Comparison of ENCODE assay signal across 26 mouse cellular contexts in the genomic region with DNA sequence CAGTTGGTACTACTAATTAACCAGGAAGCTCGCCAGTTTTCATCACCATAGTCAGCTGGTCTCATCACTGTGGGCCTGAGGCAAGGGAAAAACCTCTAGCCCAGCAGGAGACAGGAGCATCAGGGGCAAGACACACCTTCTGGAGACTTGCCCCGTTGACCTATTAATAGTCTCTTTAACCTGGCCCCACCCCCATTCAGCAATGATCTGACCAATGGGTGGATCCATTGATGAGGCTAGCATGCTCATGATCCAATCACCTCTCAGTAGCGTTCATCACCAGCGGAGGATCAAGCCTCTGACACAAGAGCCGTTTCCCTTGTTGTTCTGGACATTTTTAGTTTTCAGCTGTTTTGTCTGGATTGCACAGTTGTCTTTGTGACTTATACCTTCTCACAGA. TPM values are rescaled to one million over a fixed set of nuclear protein-coding genes. Genes with fewer than 3 reads are reported as not detected.
DNase-seq lines count a peak whose midpoint lies in the region; ATAC-seq and TF ChIP-seq lines count a peak whose summit lies in the region.
"Had no signal": no experiment of that assay in that cellular context is flagged by ENCODE, and none has a peak within 500 bp of the region (broad histone marks: within the 10 kb centered on the region; RNA-seq: fewer than 3 reads in every experiment).

No protein-coding gene starts in this region.

- no peaks in the 10 kb centered on the region for H3K27me3 ChIP-seq in limb, embryonic 14.5 days (ENCODE audit: control insufficient read depth, insufficient read depth, low read length)
- H3K27me3 ChIP-seq in limb, embryonic 10.5 days (ENCODE audit: low read depth, poor library complexity, severe bottlenecking), result no peaks in the 10 kb centered on the region
- no peaks in the 10 kb centered on the region for H3K27me3 ChIP-seq in ES-Bruce4 (ENCODE audit: control insufficient read depth, insufficient read depth, low read length, poor library complexity, severe bottlenecking)
- H3K27me3 ChIP-seq in stomach, embryonic 14.5 days (ENCODE audit: control insufficient read depth, insufficient read depth, low read length), result no peaks in the 10 kb centered on the region
- no peaks in the 10 kb centered on the region for H3K27me3 ChIP-seq in midbrain, embryonic 13.5 days
- H3K27me3 ChIP-seq: forebrain, embryonic 15.5 days; limb, embryonic 12.5 days; midbrain, embryonic 12.5 days; neural tube, embryonic 13.5 days had no signal

- in situ Hi-C loops in ES-E14 (cut with MboI; ENCODE audit: low sequenced_read_pairs in 2 of 2, unreplicated experiment in 2 of 2), result loop anchor here in 1 of 2 experiments (25.0 kb wide), 1 partner anchor 180 kb away; no protein-coding TSS in a partner anchor

- TF ChIP-seq EP300 in ES-Bruce4 (IDR thresholded peaks at IDR 0.05; ENCODE audit: insufficient read depth, low read depth, low read length), result no peak

- no peaks in the 10 kb centered on the region for H3K9me3 ChIP-seq in limb, embryonic 14.5 days (ENCODE audit: control insufficient read depth, low read length)
- H3K9me3 ChIP-seq in limb, embryonic 10.5 days (replicated peaks), result no peaks in the 10 kb centered on the region
- H3K9me3 ChIP-seq in ES-Bruce4 (replicated peaks; ENCODE audit: control insufficient read depth, insufficient read depth, low read length, poor library complexity, severe bottlenecking), result no peaks in the 10 kb centered on the region
- H3K9me3 ChIP-seq in ES-E14 (ENCODE audit: control insufficient read depth, insufficient read depth, low read depth, low read length), result no peaks in the 10 kb centered on the region
- H3K9me3 ChIP-seq in stomach, embryonic 14.5 days (ENCODE audit: control insufficient read depth, low read depth, low read length), result no peaks in the 10 kb centered on the region
- H3K9me3 ChIP-seq in midbrain, embryonic 13.5 days, result no peaks in the 10 kb centered on the region
- H3K9me3 ChIP-seq: forebrain, embryonic 15.5 days; G1E; heart, embryonic 10.5 days; hindbrain, embryonic 10.5 days; limb, embryonic 12.5 days; midbrain, embryonic 12.5 days; neural tube, embryonic 13.5 days had no signal

- no peak for TF ChIP-seq CTCF in ES-Bruce4 (IDR thresholded peaks at IDR 0.05; ENCODE audit: low read depth, low read length)

- H3K4me2 ChIP-seq in limb, embryonic 14.5 days (replicated peaks; ENCODE audit: low read depth, low read length, severe bottlenecking), result no peak overlapping the region
- H3K4me2 ChIP-seq in stomach, embryonic 14.5 days (replicated peaks; ENCODE audit: low read depth, low read length), result peak overlapping the region; percentile 26
- no peak overlapping the region for H3K4me2 ChIP-seq in midbrain, embryonic 13.5 days (replicated peaks)
- H3K4me2 ChIP-seq: forebrain, embryonic 15.5 days; midbrain, embryonic 12.5 days had no signal

- no peak overlapping the region for H3K4me3 ChIP-seq in limb, embryonic 14.5 days (replicated peaks; ENCODE audit: low read length)
- H3K4me3 ChIP-seq in limb, embryonic 10.5 days, result no peak overlapping the region
- no peak overlapping the region for H3K4me3 ChIP-seq in ES-Bruce4 (ENCODE audit: low read depth, low read length)
- 0 out of 4 replicates have a peak overlapping the region, but pooled peaks of 1 of the 2 experiments have one; percentile 8 for H3K4me3 ChIP-seq in ES-E14 (ENCODE audit: insufficient read depth in 1 of 2, low read depth in 1 of 2, low read length in 2 of 2, poor library complexity in 1 of 2, severe bottlenecking in 1 of 2)
- no peak overlapping the region for H3K4me3 ChIP-seq in stomach, embryonic 14.5 days (ENCODE audit: low read depth, low read length)
- no peak overlapping the region for H3K4me3 ChIP-seq in midbrain, embryonic 13.5 days (replicated peaks)
- H3K4me3 ChIP-seq: forebrain, embryonic 15.5 days; hindbrain, embryonic 10.5 days; limb, embryonic 12.5 days; midbrain, embryonic 12.5 days; neural tube, embryonic 13.5 days had no signal

- TF ChIP-seq POLR2A in limb, embryonic 14.5 days (IDR thresholded peaks at IDR 0.05; ENCODE audit: borderline replicate concordance, extremely low read depth, insufficient read depth, insufficient read length), result no peak
- TF ChIP-seq POLR2A in ES-Bruce4 (IDR thresholded peaks at IDR 0.05; ENCODE audit: insufficient read depth, low read length), result no peak

- H3K36me3 ChIP-seq in limb, embryonic 14.5 days (ENCODE audit: control insufficient read depth, insufficient read depth, low read length), result no peaks in the 10 kb centered on the region
- no peaks in the 10 kb centered on the region for H3K36me3 ChIP-seq in limb, embryonic 10.5 days
- H3K36me3 ChIP-seq in ES-Bruce4 (ENCODE audit: control insufficient read depth, insufficient read depth, low read length, poor library complexity, severe bottlenecking), result no peaks in the 10 kb centered on the region
- H3K36me3 ChIP-seq in ES-E14 (ENCODE audit: control insufficient read depth, insufficient read depth, low read length, poor library complexity, severe bottlenecking), result no peaks in the 10 kb centered on the region
- H3K36me3 ChIP-seq in stomach, embryonic 14.5 days (ENCODE audit: control insufficient read depth, insufficient read depth, low read length), result no peaks in the 10 kb centered on the region
- H3K36me3 ChIP-seq in midbrain, embryonic 13.5 days, result no peaks in the 10 kb centered on the region
- H3K36me3 ChIP-seq: forebrain, embryonic 15.5 days; G1E; heart, embryonic 10.5 days; hindbrain, embryonic 10.5 days; limb, embryonic 12.5 days; midbrain, embryonic 12.5 days; neural tube, embryonic 13.5 days had no signal

- DNase-seq in limb, embryonic 14.5 days (ENCODE audit: low spot score), result no peak
- DNase-seq in limb, embryonic 10.5 days (ENCODE audit: low spot score), result no peak
- peak; percentile 51 for DNase-seq in ES-E14 (ENCODE audit: low read depth, low spot score)
- no peak for DNase-seq in layer of hippocampus, adult 8-10 months (ENCODE audit: low spot score in 2 of 2)
- DNase-seq: adrenal gland, postnatal 36 days; cerebellum, adult 18-20 months; cerebellum, postnatal 25 days; gastrocnemius, postnatal 25 days; kidney, adult 9 months; kidney, postnatal 36 days; lung, adult 2 months; right cerebral cortex, adult 18-20 months; thymus, adult 2 months had no signal

- no peaks in the 10 kb centered on the region for H3K4me1 ChIP-seq in limb, embryonic 14.5 days (ENCODE audit: control insufficient read depth, insufficient read depth, low read length)
- peaks cover 6% of the 10 kb centered on the region; the same call in 1 of the 2 replicates for H3K4me1 ChIP-seq in limb, embryonic 10.5 days
- H3K4me1 ChIP-seq in ES-Bruce4 (ENCODE audit: control insufficient read depth, insufficient read depth, low read length) (no peaks in the 10 kb centered on the region), ES-E14 (ENCODE audit: control insufficient read depth in 2 of 2, insufficient read depth in 2 of 2, low read length in 2 of 2, poor library complexity in 1 of 2) (peaks cover 0 to 6% of the 10 kb centered on the region in 2 experiments; a peak in 1 of 4 replicates)
- H3K4me1 ChIP-seq in stomach, embryonic 14.5 days (ENCODE audit: control insufficient read depth, insufficient read depth, low read length), result no peaks in the 10 kb centered on the region
- H3K4me1 ChIP-seq in midbrain, embryonic 13.5 days (replicated peaks), result no peaks in the 10 kb centered on the region
- H3K4me1 ChIP-seq: midbrain, embryonic 12.5 days; neural tube, embryonic 13.5 days had no signal

- H3K9ac ChIP-seq in limb, embryonic 14.5 days (ENCODE audit: low read depth, low read length, severe bottlenecking), result no peak overlapping the region
- no peak overlapping the region for H3K9ac ChIP-seq in ES-Bruce4 (ENCODE audit: low read depth, poor library complexity, severe bottlenecking)
- H3K9ac ChIP-seq in ES-E14 (ENCODE audit: insufficient read depth, low read depth, low read length, poor library complexity, severe bottlenecking), result no peak overlapping the region
- H3K9ac ChIP-seq in stomach, embryonic 14.5 days (replicated peaks; ENCODE audit: low read depth, low read length), result no peak overlapping the region
- no peak overlapping the region for H3K9ac ChIP-seq in midbrain, embryonic 13.5 days (replicated peaks)
- H3K9ac ChIP-seq: forebrain, embryonic 15.5 days; limb, embryonic 12.5 days; midbrain, embryonic 12.5 days; neural tube, embryonic 13.5 days had no signal

- WGBS in limb, embryonic 14.5 days, result 67% methylated on average over 5 of the region's 5 CpGs
- 72% methylated on average over 5 of the region's 5 CpGs for WGBS in limb, embryonic 10.5 days
- 69% methylated on average over 5 of the region's 5 CpGs for WGBS in stomach, embryonic 14.5 days
- WGBS in midbrain, embryonic 13.5 days, result 77% methylated on average over 5 of the region's 5 CpGs

- peak; percentile 12; the same call in 1 of the 2 replicates for ATAC-seq in limb, embryonic 14.5 days (ENCODE audit: low FRiP score, low read depth)
- ATAC-seq in stomach, embryonic 14.5 days (ENCODE audit: insufficient number of reproducible peaks, insufficient read depth, low FRiP score, low read depth), result no peak
- no peak for ATAC-seq in midbrain, embryonic 13.5 days
- ATAC-seq: forebrain, embryonic 15.5 days had no signal

- H3K27ac ChIP-seq in limb, embryonic 14.5 days (replicated peaks; ENCODE audit: low read depth, low read length), result no peak overlapping the region
- H3K27ac ChIP-seq in limb, embryonic 10.5 days, result no peak overlapping the region
- H3K27ac ChIP-seq in ES-Bruce4 (ENCODE audit: insufficient read depth, low read length) (peak overlapping the region; percentile 26; the same call in 1 of the 2 replicates), ES-E14 (ENCODE audit: insufficient read depth, low read depth, low read length, poor library complexity, severe bottlenecking) (no peak overlapping the region)
- H3K27ac ChIP-seq in stomach, embryonic 14.5 days (ENCODE audit: low read length), result peak overlapping the region; percentile 66; the same call in 1 of the 2 replicates
- H3K27ac ChIP-seq in midbrain, embryonic 13.5 days, result no peak overlapping the region
- H3K27ac ChIP-seq: forebrain, embryonic 15.5 days; heart, embryonic 10.5 days; hindbrain, embryonic 10.5 days; limb, embryonic 12.5 days; midbrain, embryonic 12.5 days; neural tube, embryonic 13.5 days had no signal

RNA-seq across cellular contexts. Expression of gene Bmp8b, which starts 12.3 kb away (rescaled TPM):
- 1.5 and 1.9 TPM in 2 replicates for polyA plus RNA-seq in limb, embryonic 14.5 days (2012; rRNA removed)
- polyA plus RNA-seq in limb, embryonic 14.5 days (2014; fragmentation: Nextera tagmentation; extraction: Ambion mirVana), result 0.93 and 1.3 TPM in 2 replicates
- polyA plus RNA-seq in limb, embryonic 10.5 days (2016; fragmentation: Nextera tagmentation; extraction: Ambion mirVana), result 0.16 and 0.29 TPM in 2 replicates
- polyA plus RNA-seq in ES-Bruce4 (2011; ENCODE audit: insufficient read depth, insufficient read length, low read depth, missing spikeins), result 8.7 and 9.4 TPM in 2 replicates
- 7.2 and 9.2 TPM in 2 replicates for total RNA-seq in ES-E14 (2012; rRNA removed)
- polyA plus RNA-seq in stomach, embryonic 14.5 days (2014; fragmentation: Nextera tagmentation; extraction: Ambion mirVana), result 0.80 and 1.1 TPM in 2 replicates
- total RNA-seq in layer of hippocampus, adult 8-10 months (2022), result under 1 TPM in 3 of 4 experiments, not detected in 1; 0.18 to 0.40 (median 0.27) TPM
- 0.13 and 0.14 TPM in 2 replicates for polyA plus RNA-seq in midbrain, embryonic 13.5 days (2015; fragmentation: Nextera tagmentation; extraction: Ambion mirVana)
- total RNA-seq: adrenal gland, postnatal 36 days; gastrocnemius, postnatal 25 days; megakaryocyte progenitor cell, adult 5-6 weeks had no signal
- polyA plus RNA-seq: C2C12, G1E had no signal

RNA-seq across cellular contexts. Expression of gene Oxct2b, which starts 23.4 kb away (rescaled TPM):
- polyA plus RNA-seq in limb, embryonic 14.5 days (2012; rRNA removed), result 0.35 and 0.41 TPM in 2 replicates
- polyA plus RNA-seq in limb, embryonic 14.5 days (2014; fragmentation: Nextera tagmentation; extraction: Ambion mirVana), result 0.33 TPM in 1 of 2 replicates, not detected in the other
- polyA plus RNA-seq in limb, embryonic 10.5 days (2016; fragmentation: Nextera tagmentation; extraction: Ambion mirVana), result not detected in 2 replicates
- 1.2 TPM in 2 replicates for polyA plus RNA-seq in ES-Bruce4 (2011; ENCODE audit: insufficient read depth, insufficient read length, low read depth, missing spikeins)
- 2.8 TPM in 2 replicates for total RNA-seq in ES-E14 (2012; rRNA removed)
- polyA plus RNA-seq in stomach, embryonic 14.5 days (2014; fragmentation: Nextera tagmentation; extraction: Ambion mirVana), result not detected in 2 replicates
- under 1 TPM in 2 of 4 experiments, not detected in 2; 0.19 to 0.26 TPM for total RNA-seq in layer of hippocampus, adult 8-10 months (2022)
- 0.11 and 0.14 TPM in 2 replicates for polyA plus RNA-seq in midbrain, embryonic 13.5 days (2015; fragmentation: Nextera tagmentation; extraction: Ambion mirVana)
- total RNA-seq: adrenal gland, postnatal 36 days; G1E; gastrocnemius, postnatal 25 days; megakaryocyte progenitor cell, adult 5-6 weeks had no signal
- polyA plus RNA-seq: C2C12; heart, postnatal 0 days; hindbrain, embryonic 10.5 days; limb, embryonic 12.5 days; lung, adult 2 months; midbrain, embryonic 12.5 days had no signal

RNA-seq across cellular contexts. Expression of gene Ppie, which starts 47.1 kb away (rescaled TPM):
- polyA plus RNA-seq in limb, embryonic 14.5 days (2012; rRNA removed), result 46.0 and 57.6 TPM in 2 replicates
- 93.9 and 96.4 TPM in 2 replicates for polyA plus RNA-seq in limb, embryonic 14.5 days (2014; fragmentation: Nextera tagmentation; extraction: Ambion mirVana)
- polyA plus RNA-seq in limb, embryonic 10.5 days (2016; fragmentation: Nextera tagmentation; extraction: Ambion mirVana), result 133 and 144 TPM in 2 replicates
- polyA plus RNA-seq in ES-Bruce4 (2011; ENCODE audit: insufficient read depth, insufficient read length, low read depth, missing spikeins), result 57.7 and 69.9 TPM in 2 replicates
- total RNA-seq in ES-E14 (2012; rRNA removed), result 77.1 and 81.6 TPM in 2 replicates
- polyA plus RNA-seq in stomach, embryonic 14.5 days (2014; fragmentation: Nextera tagmentation; extraction: Ambion mirVana), result 104 and 109 TPM in 2 replicates
- 10 to 100 TPM; 20.0 to 23.1 (median 20.4) TPM for total RNA-seq in layer of hippocampus, adult 8-10 months (2022)
- polyA plus RNA-seq in midbrain, embryonic 13.5 days (2015; fragmentation: Nextera tagmentation; extraction: Ambion mirVana), result 74.2 and 77.2 TPM in 2 replicates

Comparison
In these comparisons a context has a peak if more than half of its experiments do, and no peak if none do; other contexts are left out.
1. H3K27ac ChIP-seq: peak in ES-Bruce4 (single experiment) and stomach, embryonic 14.5 days (single experiment); none in limb, embryonic 14.5 days (single experiment), limb, embryonic 10.5 days (single experiment), ES-E14 (single experiment) and midbrain, embryonic 13.5 days (single experiment).